Mouse (Mus musculus) liver, embryonic 14.5 days (tissue): ENCODE results near the gene Acp4.

Experiments used
- CTCF ChIP-seq: IDR thresholded peaks from 2 replicates; pipeline ENCODE4 v1.5.1; 2016; ENCODE audit warnings: antibody characterized with exemption, low read depth, control low read depth
- EP300 ChIP-seq: IDR thresholded peaks from 2 replicates; pipeline ENCODE4 v1.6.1; 2016; ENCODE audit warnings: antibody characterized with exemption, low read depth

DNA sequence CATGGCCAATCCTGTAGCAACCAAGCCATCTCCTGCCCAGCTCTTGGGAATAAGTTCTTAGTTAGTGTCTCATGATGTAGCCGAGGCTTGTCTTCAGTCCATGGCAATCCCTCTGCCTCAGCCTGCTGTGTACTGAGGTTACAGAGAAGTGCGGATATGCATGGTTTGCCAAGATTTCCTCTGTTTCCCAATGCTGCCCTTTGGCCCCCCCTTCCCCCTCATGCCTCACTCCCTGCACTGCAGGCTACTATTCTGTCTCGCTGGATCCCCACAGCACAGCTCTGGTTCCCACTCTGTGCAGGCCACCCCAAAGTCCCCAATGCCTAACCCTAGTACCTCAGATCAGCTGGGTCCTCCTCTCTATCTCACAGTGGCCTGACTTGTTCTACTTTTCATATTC lies 48.9 kb downstream of the Acp4 start:
- TF ChIP-seq EP300, result no peak
- TF ChIP-seq CTCF, result no peak
